Mouse (Mus musculus): Measurements from ENCODE around the gene Intu. TPM values are rescaled to one million over a fixed set of nuclear protein-coding genes. Genes with fewer than 3 reads are reported as not detected.

Intu gene
- polyA plus RNA-seq, 1 experiment from 2014 or later = 5.8 TPM

DNA sequence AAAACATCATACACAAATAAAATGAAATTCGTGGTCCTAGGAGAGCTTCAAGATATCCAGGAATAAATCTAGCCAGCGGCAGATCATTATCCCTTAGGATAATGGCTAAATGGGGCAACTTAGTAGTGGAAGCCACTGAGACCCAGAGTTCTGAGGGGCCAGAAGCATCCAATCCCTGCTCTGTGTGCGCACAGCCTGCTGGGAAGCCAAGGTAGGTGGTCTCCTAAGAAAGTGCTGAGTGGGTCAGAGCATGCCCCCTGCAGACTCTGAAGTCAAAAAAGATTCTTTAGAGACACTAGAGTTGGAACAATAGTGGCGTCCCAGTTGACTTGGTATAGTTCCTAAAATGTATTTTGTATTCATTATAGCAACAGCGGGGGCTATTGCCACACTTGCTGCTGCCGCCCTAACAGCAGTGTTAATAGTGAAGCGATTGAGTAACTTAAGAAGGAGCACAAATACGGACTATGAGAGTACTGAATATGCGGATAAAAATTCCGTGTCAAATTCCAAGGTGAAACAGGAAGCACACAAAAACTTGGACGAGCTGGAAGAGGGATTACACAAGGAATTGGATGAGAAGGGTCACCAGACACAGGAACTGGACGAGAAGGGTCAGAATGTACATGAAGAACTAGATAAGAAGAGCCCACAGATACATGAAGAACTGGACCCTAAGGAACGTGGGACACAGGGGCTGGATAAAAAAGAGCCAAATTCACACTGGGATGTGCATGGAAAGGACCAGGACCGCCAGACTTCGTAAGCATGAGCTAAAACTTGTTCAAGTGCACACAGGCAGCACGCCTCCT, 213.1 kb downstream of the Intu start, which contains the start of gene Hspa4l:
Gene Hspa4l, plus strand, starts transcription at position 472 of the 812 bp plus-strand sequence.
- H3K4me3 ChIP-seq (ENCODE audit: low read depth, low read length) = peak within 1 kb of the TSS; percentile 61
- 0 out of 2 replicates have a peak, but pooled peaks have one; percentile 28 for ATAC-seq (ENCODE audit: insufficient number of reproducible peaks, low FRiP score, low TSS enrichment, low read depth)
- H3K27ac ChIP-seq (replicated peaks; ENCODE audit: low read depth, low read length) = 0 out of 2 replicates have a peak within 1 kb of the TSS, but pooled peaks have one; percentile 55
- H3K4me2 ChIP-seq (ENCODE audit: low read depth, severe bottlenecking) = peak within 1 kb of the TSS; percentile 93
- 0 out of 2 replicates have a peak, but pooled peaks cover 3% of the 10 kb centered on the region for H3K27me3 ChIP-seq (ENCODE audit: control insufficient read depth, insufficient read depth, low read length)
- WGBS = 27% methylated on average over 16 of the region's 16 CpGs
- no peaks in the 10 kb centered on the region for H3K9me3 ChIP-seq (ENCODE audit: control insufficient read depth, low read length)
- DNase-seq (ENCODE audit: low spot score) = peak; percentile 25
- H3K36me3 ChIP-seq (ENCODE audit: control insufficient read depth, insufficient read depth, low read length) = no peaks in the 10 kb centered on the region
- peak within 1 kb of the TSS; percentile 59 for H3K9ac ChIP-seq (ENCODE audit: low read length)
- H3K4me1 ChIP-seq (ENCODE audit: control insufficient read depth, insufficient read depth, low read length) = no peaks in the 10 kb centered on the region

DNA sequence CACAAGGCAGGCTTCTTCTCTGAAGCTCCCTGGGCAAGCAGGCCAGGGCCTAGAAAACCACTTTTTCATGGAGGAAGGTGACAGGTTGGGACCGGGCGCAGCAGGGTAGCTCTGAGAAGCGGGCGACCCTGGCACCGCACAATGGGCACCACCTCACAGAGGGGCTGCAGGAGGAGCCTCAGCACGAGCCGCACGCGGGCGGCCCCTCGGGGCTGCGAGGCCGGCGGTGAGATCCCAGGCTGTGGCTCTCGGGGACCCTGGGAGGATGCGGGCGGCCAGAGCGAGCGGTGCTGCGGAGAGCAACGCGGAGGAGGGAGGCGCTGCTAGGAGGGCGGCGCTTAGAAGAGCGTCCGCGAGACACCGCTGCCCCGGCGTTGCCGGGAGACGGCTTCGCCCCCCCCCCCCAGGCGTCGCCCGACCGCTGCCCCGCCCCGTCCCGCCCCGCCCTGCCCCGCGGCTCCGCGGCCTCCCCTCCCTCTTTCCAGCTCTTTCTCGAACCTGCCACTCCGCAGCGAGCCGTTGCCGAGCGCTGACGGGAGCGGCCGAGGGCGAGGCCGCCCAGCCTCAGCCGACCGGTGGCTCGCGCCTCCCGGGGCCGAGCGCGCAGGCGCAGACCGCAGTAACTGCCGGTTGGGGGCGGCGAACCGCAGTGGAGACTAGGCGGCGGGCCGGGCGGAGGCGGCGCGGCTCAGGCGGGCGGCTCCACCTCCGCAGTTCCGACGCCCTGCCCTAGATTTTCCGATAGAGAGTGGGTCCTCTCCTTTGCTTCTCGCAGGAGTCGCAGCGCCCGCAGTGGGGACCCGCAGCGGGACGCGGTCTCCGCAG, 214.0 kb downstream of the Intu start:
- H3K9me3 ChIP-seq (ENCODE audit: control insufficient read depth, low read length) = no peaks in the 10 kb centered on the region
- H3K4me2 ChIP-seq (ENCODE audit: low read depth, severe bottlenecking) = peak overlapping the region; percentile 93
- H3K9ac ChIP-seq (ENCODE audit: low read length) = peak overlapping the region; percentile 59
- under 1% methylated on average over 60 of the region's 93 CpGs for WGBS
- peak; percentile 94 for ATAC-seq (ENCODE audit: insufficient number of reproducible peaks, low FRiP score, low TSS enrichment, low read depth)
- DNase-seq (ENCODE audit: low spot score) = peak; percentile 87
- H3K36me3 ChIP-seq (ENCODE audit: control insufficient read depth, insufficient read depth, low read length) = no peaks in the 10 kb centered on the region
- H3K27ac ChIP-seq (replicated peaks; ENCODE audit: low read depth, low read length) = 0 out of 2 replicates have a peak overlapping the region, but pooled peaks have one; percentile 55
- H3K27me3 ChIP-seq (ENCODE audit: control insufficient read depth, insufficient read depth, low read length) = 0 out of 2 replicates have a peak, but pooled peaks cover 3% of the 10 kb centered on the region
- peak overlapping the region; percentile 61 for H3K4me3 ChIP-seq (ENCODE audit: low read depth, low read length)
- H3K4me1 ChIP-seq (ENCODE audit: control insufficient read depth, insufficient read depth, low read length) = no peaks in the 10 kb centered on the region

DNA sequence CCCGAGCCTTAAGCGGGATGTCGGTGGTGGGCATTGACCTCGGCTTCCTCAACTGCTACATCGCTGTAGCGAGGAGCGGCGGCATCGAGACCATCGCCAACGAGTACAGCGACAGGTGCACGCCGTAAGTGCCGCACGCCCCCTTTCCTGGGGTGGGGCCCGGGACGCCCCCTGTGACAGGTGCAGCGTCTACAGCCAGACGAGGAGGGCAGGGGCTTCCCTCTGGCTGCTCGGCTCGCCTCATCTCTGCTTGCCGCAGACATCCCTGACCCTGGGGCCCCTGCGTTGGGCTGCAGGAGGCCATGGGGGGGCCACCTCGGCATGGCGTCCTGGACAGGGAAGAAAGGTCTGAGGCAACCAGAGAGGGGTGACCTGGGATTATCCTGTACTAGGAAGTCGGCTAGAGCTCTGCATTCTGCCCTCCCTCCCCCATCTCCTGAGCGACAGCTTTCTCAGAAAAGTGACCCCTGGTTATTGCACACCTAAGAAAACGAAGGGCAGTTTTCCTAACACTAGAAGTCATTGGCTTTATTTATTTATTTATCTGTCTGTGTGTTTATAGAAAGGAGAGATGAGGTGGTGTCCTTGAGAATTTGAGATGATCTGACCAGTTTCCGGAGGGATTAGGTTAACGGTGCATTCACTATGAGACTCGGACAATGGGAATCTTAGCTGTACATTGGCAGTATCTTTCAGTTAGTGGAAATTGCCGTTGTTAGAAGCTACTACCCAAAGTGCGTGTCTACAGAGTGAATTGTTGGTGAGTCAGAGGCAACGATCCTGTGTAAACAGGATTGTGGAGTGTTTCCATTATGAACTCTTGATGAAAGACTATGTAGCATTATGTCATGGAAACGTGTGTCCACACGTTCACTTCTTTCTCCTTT, 214.8 kb downstream of the Intu start:
- no peaks in the 10 kb centered on the region for H3K4me1 ChIP-seq (ENCODE audit: control insufficient read depth, insufficient read depth, low read length)
- peak; percentile 74 for ATAC-seq (ENCODE audit: insufficient number of reproducible peaks, low FRiP score, low TSS enrichment, low read depth)
- DNase-seq (ENCODE audit: low spot score) = no peak

More for the DNA sequence above, 214.8 kb downstream of the Intu start:
- Histone ChIP-seq H3K9me3 (ENCODE audit: control insufficient read depth, low read length) (no peaks in the 10 kb centered on the region), H3K9ac (ENCODE audit: low read length) (peak overlapping the region; percentile 59; the same call in 1 of the 2 replicates), H3K27me3 (ENCODE audit: control insufficient read depth, insufficient read depth, low read length) (0 out of 2 replicates have a peak, but pooled peaks cover 3% of the 10 kb centered on the region), H3K27ac (replicated peaks; ENCODE audit: low read depth, low read length) (no peak overlapping the region), H3K4me2 (ENCODE audit: low read depth, severe bottlenecking) (peak overlapping the region; percentile 93), H3K36me3 (ENCODE audit: control insufficient read depth, insufficient read depth, low read length) (no peaks in the 10 kb centered on the region), H3K4me3 (ENCODE audit: low read depth, low read length) (peak overlapping the region; percentile 61)
- WGBS = 7% methylated on average over 37 of the region's 37 CpGs

Small RNA genes within 50 kb of the gene (microRNA-seq; reads per million reads assigned to microRNA genes)
- not detected for gene Gm23810

Other genes with a start within 250 kb of the Intu start
- gene Slc25a31, start 177.6 kb downstream of the Intu start, polyA plus RNA-seq (2014; fragmentation: Nextera tagmentation; extraction: Ambion mirVana) = 0.16 TPM in 1 of 2 replicates, not detected in the other
- 2.8 and 3.8 TPM in 2 replicates for gene Hspa4l, start 213.2 kb downstream of the Intu start, polyA plus RNA-seq (2014; fragmentation: Nextera tagmentation; extraction: Ambion mirVana)